Mouse (Mus musculus) heart, postnatal 10 days (tissue): ENCODE data around the gene Hoxa3. TPM values are rescaled to one million over a fixed set of nuclear protein-coding genes. Genes with fewer than 3 reads are reported as not detected.

Source experiments
- DNase-seq, 2 experiments: peaks; one replicate each; pipeline ENCODE4 v3.0.0; 2021
- intact Hi-C: fragments of 180-260 bp; cut with DNase I; formaldehyde crosslinking; loops from one replicate; pipeline ENCODE4 v1.15.1; 2025
- microRNA-seq, 2 experiments: library from miRNA; unstranded; fragments of <30 nt; microRNA quantifications; one replicate each; pipeline ENCODE4 v1.2.0; 2022
- total RNA-seq, 2 experiments: library from RNA; stranded (reverse); gene quantifications; 2 replicates each; pipeline ENCODE4 v1.2.3; 2021

Gene Hoxa3
- total RNA-seq, 2 experiments from 2014 or later = 1.5 TPM

DNA sequence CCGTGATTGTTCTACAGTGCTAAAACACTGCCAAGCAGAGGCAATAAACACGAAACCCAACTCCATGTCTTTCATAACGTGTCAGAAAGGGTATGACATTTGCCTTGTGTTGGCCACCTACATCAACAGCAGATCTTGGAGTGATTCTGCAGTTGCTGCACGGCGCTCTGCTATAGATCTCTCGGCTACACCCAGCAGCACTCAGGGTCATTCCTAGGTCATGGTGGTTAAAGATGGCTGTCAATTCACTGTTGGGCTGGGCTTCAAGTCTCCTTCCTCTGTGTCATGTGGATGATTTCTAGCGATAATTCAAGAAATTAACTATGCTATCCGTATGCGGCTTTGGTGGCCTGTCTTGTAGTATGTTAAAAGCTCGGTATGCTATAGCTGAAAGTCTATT, 74.6 kb downstream of the Hoxa3 start:
- DNase-seq = no peak
- intact Hi-C loops = no loop called here

DNA sequence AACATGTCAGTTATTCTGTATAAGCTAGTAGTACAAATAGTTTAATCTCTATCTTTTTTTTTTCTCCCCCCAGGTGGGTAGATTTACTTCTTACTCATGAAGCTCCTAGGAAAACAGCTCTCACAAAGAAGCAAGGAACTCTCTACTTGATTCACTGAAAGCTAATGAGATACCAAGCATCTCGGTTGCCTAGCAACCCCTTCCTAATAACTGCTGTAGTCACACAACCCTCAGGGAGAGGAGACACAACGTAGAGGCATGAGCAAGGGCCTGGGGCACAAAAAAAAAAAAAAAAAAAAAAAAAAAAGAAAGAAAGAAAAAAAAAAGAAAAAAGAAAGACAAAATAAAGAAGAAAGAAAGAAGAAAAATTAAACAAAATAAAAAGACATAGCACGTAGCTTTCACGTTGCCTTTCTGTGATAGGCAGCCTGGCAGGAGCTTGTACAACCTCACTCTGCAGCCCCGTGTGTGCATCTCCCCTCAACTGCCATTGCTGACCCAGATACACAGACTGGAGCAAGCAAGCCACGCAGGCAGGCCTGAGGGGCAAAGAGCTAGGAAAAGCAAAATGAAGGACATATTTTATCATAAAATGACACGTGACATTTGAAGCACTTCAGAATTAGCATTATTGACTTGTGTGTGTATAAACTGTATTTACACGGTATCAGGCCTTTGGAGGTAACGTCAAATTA, 75.1 kb downstream of the Hoxa3 start:
- intact Hi-C loops = no loop called here
- no peak for DNase-seq

DNA sequence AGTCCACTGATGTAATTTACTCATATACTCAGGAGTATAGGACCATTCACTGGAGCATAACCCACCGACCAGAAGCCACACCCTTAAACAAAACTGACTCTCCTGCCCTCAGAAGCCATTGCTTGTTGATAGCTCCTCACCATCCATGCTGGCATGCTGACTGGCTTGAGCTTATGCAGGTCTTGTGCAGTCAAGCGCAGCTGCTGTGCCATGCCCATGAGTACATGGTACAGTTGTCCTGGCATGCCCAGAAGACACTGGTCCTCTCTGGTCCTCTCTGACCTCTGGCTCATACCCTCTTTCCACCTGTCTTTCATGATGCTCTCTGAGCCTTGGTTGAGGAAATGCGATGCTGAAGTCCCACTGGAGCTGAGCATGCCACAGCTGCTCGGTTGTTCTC, 89.5 kb downstream of the Hoxa3 start:
- no peak for DNase-seq
- intact Hi-C loops = no loop called here

DNA sequence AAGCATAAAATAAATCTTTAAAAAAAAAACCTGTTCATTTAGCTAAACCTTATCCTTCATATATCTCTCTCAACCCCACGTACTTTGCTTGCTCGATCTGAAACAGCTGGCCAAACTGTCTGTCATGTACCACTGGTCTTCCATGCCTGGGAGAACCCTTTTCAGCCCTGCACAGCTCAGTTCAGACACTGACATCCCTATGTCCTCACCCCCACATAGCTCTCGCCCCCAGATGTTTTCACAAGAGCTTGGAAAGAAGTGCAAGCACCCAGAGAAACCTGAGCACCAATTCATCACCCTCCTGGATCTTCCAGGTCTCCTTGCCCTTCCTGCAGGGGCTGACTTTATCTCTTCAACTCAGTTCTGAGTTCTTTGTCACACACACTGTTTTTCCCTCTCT, 92.0 kb downstream of the Hoxa3 start:
- DNase-seq = no peak
- intact Hi-C loops = no loop called here

Small RNAs within 50 kb of the gene (microRNA-seq; reads per million reads assigned to microRNA genes)
- 49.4 to 78.9 reads per million in 2 experiments for gene Mir196b

Other genes with a start within 250 kb of the Hoxa3 start
- 10 to 100 TPM; 11.8 to 13.3 TPM for gene Skap2, start 200.8 kb downstream of the Hoxa3 start, total RNA-seq
- under 1 TPM; 0.22 to 0.30 TPM for gene Hoxa1, start 55.0 kb downstream of the Hoxa3 start, total RNA-seq
- 1 to 10 TPM in 1 of 2 experiments, under 1 TPM in 1; 0.98 to 1.0 TPM for gene Hoxa2, start 48.5 kb downstream of the Hoxa3 start, total RNA-seq
- under 1 TPM; 0.10 to 0.17 TPM for gene 5730596B20Rik, start 35.8 kb downstream of the Hoxa3 start, total RNA-seq
- 1 to 10 TPM in 1 of 2 experiments, under 1 TPM in 1; 0.69 to 1.3 TPM for gene Hoxa4, start 21.6 kb downstream of the Hoxa3 start, total RNA-seq
- 1 to 10 TPM; 1.2 to 1.6 TPM for gene Hoxa5, start 8.7 kb downstream of the Hoxa3 start, total RNA-seq
- gene Hoxa6, start 4.6 kb downstream of the Hoxa3 start, total RNA-seq = not detected
- gene Gm28308, start within 50 bp of the Hoxa3 start, total RNA-seq = not detected
- gene Hoxa7, start 8.5 kb upstream of the Hoxa3 start, total RNA-seq = under 1 TPM; 0.40 to 0.41 TPM
- gene Hoxa9, start 17.8 kb upstream of the Hoxa3 start, total RNA-seq = not detected
- not detected for gene Hoxa10, start 27.5 kb upstream of the Hoxa3 start, total RNA-seq
- not detected for gene Hoxa11, start 32.5 kb upstream of the Hoxa3 start, total RNA-seq
- gene Hoxa13, start 47.5 kb upstream of the Hoxa3 start, total RNA-seq = not detected
- gene Evx1, start 100.2 kb upstream of the Hoxa3 start, total RNA-seq = not detected